Mouse (Mus musculus) heart, adult 8-10 months (tissue): ENCODE measurements around the gene En1. TPM values are rescaled to one million over a fixed set of nuclear protein-coding genes. Genes with fewer than 3 reads are reported as not detected.

Experiments
- DNase-seq: peaks from one replicate; pipeline ENCODE4 v3.0.0; 2022; ENCODE audit warnings: low spot score
- total RNA-seq, 4 experiments: library from RNA; stranded (reverse); gene quantifications; 2 replicates each; pipeline ENCODE4 v1.2.4; 2022

En1 gene
- not detected for total RNA-seq

DNA sequence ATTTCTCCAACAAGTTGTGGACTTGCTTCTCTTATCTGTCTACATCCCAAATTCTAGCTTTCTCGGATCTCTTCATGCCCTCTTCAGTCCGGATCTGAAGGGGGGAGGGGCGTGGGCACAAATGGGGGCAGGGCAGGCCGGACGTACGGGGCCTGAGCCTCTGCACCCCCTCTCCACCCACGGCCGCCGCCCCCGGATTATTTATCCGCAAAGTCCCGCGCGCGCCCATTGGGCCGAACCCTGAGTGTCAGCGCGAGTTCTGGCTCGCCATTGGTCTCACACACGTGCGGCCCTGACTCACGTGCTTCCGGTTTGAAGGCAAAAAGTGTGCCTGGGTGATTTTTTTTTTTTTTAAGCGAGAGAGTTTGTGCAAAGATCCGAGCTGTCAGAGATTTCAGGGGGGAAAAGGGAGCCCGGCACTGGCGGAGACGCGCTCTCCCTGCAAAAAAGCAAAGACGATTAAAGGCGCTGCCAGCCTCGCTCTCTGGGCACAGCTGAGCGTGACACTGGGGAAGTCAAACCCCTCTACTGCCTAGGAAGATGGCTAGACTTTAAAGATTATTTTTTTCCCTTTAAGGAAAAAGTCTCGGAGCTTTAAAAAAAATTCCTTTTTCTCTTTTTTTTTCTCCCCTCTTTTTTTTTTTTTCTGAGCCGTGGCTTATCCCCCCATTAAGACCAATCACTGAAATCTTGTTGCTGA is at the start of gene En1:
En1 (plus strand) TSS at position 388 of the 700 bp plus-strand sequence.
- no peak for DNase-seq

DNA sequence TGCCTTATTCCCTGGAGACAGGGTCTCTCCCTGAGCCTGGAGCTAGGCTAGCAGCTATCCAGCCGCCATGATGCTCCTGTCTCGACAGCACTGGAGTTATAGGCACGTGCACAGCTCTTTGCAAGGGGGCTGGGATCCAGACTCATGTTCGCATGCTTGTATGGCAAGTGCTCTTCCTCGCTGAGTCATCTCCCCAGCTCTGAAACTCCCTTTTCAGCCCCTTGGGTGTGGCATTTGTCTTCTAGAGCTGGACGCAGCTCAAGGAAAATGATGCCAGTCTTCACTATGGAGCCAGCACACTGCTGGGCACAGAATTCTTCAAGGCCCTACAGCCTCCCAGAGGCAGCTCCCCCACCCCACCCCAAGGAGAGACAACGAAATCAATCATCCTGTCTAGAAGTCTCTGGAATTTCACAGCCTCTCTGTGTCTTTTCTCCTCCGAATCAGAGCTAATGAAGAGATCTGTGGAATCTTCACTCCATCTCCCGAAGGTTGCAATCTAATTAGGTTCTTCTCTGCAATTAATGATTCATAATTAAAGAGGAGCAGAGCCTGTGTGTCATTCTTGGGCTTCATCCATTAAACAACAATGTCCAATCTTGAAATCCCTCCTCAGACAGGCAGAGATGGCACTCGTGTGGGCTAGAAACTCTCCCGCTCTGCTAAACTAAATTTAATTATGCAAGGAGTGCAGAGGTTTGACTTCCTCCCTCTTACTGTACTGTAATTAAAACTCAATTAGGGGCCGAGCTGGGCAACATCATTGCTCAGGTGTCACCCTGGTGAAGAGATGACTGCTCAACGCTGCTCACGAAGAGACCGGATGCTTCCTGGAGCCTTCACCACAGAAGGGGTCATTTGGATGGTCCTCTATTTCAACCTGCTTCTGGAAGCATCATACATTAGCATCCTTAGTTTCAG is 45.0 kb upstream of the En1 start:
- DNase-seq: no peak

DNA sequence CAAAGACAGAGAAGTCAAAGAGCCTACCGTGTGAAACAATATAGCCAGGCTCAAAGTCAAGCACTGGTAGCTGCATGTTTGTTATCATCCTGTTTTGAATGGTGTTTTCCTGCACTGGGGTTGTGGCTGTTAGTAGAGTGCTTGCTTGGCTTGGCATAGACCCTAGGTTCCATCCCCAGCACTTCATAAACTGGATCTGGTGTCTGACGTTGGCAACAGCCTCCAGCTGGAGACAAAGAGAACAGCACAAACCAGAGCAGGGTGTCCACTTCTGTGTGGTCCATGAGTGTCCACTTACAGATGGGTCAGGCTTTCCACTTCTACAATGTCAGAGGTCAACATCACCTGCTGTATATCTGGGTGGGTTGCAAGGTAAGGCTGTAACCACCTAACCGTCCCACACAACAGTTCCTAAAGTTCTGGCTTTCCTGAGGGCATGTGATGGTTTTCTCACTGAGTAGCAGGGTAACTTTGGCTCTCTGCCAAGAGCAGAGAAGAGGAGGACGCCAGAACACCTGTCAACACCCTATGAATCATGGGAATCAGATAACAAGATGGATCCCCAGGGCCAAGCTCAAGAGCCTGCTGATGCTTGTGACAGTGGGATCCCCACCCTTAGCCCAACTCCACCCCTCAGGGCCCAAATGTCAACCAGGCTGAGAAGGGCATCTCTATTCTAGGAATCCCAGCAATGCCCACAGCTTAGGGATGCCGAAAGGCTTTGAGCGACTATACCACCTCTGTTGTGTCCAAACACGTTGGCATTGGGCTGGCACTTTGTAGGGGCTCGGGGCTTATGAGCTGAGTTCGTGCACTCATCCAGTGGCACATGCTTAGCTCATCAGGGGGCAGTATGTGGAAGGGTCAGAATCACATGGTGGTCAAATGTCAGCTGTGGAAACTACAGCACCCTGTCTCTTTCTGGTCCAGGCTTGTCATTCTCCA is 43.6 kb upstream of the En1 start:
- no peak for DNase-seq

DNA sequence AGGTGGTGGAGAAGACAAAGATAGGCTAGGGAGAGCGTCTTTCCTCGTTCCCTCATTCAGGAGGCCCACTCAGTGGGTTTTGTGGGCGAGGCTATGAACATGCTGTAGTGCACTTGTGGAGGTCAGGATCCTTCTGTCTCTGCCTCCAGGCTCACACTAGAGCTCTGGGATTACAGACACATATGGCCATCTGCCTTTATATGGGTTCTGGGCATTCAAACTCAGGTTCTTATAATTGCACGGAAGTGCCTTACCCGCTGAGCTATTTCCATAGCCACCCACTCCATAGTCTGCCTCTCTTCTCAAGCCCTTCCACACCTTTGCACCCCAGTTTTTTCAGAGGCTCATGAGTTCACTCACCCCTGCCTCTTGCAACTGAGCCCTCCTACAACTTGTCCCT is 42.3 kb upstream of the En1 start:
- DNase-seq: no peak

DNA sequence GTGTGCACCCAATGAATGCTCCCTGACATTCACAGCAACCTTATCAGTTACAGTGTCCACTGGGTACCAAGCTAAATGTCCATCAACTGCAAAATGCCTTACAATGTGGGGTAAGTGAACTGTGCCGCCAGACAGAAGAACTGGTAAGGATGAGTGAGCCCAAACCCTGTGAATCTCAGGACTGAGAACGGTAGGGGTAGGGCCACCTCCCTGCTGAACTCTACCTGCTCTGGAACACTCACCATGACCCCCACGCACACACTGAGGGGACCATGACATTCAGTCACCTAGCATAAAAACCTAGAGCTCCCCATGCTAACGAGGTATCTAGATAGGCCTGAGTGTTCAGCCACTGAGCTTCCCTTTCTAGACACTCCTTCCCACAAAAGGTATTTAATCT is 20.9 kb upstream of the En1 start:
- no peak for DNase-seq

DNA sequence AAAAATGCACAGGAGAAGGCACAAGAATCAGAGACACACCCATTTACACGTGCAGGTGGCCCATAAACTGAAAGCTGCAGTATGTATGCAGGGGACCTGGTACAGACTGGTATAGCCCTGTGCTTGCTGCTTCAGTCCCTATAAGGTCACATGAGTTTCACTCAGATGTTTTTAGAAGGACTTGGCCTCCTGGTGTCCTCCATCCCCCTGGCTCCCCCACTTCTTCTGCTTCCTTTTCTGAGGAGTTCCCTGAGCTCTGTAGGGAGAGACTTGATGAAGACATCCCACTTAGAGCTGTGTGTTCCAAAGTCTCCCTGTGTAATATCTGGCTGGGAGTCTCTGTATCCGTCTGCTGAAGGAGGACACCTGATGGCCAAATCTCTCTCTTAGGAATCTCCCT is 16.7 kb upstream of the En1 start:
- no peak for DNase-seq

DNA sequence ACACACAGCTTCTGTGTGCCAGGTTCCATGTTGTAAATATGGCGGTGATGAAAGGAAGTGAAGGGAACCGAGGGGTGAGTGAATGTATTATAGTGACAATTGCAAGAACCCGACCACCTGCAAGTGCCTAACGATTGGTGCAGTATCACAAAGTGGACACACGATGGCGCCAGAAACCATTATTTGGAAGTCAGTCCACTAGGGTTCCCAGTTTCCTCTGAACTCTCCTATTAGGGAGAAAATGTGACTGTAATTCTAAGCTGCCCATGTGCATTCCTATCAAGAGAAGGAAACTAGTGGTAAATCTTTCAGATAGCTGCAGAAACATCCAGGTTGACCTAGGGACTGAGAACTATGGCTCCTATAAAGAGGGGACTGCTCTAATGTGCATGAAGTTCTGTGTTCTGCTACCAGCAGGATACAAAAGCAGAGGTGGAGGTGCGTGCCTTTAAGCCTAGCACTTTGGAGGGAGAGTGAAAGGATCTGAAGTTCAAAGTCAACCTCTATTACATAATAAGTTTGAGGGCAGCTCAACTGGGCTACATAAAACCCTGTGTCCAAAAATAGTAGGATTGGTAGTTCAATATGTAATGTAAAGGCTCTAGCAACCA is 15.6 kb upstream of the En1 start:
- peak; percentile 54 for DNase-seq

DNA sequence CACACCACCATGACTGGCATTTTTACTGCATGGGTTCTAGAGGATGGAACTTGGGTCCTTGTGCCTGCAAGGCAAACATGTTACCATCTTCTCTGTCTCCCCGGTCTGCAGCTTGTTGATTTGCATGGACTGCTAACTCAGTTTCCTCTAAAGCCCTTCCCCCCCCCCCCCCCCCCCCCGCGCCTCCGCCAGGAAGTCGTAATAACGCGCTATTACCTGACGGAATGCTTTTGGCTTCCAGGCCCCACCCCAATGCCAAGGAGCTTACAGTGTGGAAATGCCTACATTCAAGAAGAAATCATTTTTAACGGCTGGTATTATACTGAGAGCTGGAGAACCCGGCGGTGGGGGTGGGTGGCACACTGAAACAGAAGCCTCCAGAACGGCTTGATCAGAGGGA is 14.8 kb upstream of the En1 start:
- no peak for DNase-seq

DNA sequence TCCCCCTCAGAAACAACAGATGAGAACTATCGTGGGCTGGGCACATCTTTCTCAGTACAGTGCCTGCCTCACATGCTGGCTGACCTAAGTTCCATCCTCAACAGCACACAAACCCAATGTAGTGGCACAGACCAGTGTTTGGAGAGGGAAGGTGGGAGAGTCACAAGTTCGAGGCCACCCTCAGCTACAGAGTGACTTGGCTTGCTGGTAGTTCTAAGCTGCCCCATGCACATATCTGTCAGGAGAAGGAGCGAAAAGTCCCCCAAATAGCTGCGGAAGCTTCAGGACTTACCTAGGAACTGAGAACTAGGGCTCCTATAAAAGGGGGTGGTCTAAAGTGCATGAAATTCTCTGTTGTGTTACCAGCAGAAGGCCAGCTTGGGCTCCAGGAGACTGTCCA is 14.3 kb upstream of the En1 start:
- no peak for DNase-seq

DNA sequence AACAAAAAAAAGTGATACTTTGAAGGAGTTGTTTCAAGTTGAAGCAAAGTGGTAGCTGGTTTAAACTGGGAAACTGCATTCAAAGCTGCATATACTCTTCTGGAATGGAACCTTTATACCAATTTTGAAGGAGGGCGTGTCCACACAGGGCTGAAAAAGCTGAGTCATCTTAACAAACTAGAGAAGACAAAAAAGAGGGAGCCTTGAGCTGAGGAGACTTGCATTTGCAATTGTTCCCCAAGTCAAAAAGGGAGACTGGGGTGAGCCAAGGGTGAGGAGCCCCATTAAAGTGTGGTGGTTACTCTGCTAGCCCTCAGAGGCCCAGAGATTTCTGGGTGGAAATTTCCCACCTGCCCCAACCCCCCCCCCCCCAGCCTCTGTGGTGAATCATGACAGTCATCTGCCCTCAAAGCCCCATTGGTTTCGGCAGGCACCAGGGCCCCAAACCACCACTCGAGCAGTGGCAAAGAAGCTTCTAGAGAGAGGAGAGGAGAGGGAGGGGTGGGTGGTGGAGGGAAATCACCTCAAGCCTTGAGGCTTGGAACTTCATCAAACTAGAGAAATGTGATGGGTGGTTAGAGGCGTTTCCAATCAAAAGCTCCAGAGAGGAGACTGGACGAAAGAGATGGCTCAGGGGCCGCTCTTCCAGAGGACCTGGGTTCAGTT is 13.7 kb upstream of the En1 start:
- DNase-seq: no peak

DNA sequence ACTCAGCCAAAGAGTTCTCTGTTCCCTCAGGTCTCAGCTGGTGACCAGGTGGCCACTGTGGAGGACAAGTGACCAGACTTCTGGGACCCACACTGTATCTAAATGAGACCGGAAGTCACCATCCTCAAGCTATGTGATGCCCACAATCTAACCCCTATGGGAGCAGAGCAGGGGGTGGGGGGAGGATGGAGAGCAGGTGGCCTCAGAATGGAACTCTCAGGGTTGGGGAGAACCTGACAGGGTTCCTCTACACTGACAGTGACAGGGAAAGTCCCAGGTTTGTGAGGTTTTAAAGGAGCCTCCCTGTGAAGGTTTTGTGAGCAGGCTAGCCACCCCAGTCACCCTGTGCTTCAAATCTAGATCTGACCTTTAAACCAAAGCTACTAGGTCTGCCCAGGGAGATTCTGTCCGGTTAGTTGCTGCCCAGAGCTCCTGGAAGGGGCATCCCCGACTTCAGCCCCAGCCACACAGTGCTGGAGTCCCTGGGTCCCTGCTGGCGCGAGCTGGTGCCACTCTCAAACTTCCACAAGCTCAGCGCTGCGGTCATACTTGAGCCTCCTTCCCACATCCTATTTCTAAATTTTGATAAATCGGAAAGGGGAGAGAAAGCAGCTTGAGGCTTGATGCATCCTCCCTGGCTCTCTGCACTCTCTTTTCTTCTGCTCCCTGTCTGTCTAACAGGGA is 8.8 kb upstream of the En1 start:
- DNase-seq: no peak

DNA sequence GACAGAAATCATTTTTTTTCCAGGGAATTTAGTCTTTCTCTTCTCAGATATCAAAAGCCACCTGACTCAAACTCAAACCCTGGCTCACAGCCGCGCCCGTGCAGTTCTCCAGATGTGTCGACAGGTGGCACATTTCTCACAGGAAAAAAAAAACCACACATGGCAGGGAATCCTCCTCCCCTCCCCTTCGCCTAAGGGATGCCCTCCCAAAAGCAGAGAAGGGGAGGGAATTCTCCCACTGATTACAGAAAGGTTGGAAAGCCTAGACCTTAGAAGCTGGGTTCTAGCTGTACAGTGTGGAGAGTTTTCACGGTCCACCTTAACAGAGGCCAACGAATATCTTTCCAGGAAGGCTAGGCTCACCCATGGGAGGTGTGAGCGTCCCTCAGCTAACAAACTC is 7.6 kb upstream of the En1 start:
- no peak for DNase-seq

DNA sequence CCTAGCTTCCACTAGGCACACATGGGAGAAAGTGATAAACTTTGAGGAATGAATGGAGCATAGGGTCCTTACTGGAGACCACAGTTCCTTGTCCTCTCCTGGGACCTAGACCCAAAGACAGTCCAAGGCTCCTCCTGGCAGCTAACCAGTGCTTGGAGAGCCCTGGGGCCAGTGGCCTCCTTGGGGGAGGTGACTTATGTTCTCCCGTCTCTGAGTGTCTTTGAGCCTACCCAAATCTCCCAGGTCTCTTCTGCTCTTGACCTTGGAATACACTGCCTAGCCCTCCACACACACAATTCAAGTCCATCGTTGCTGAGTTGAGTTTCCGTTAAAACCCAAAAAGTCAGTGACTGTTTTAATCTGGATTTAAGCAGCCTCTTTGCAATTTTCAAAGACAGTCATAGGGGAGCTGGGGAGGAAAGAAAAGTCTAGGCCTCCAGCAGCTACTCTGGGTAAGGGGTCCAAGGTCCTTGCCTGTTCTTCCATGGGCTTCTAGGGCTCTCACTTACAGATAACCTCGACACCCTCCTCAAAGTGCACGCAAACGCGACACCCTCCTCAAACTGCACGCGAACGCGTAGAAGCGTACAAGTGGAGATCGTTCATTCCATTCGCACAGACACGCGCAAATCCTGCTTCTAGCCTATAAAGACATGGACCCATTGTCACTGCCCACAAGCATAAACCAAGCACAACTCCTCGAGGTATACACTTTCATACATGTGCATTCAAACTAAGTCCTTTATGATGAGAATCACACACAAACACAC is 6.6 kb upstream of the En1 start:
- no peak for DNase-seq

DNA sequence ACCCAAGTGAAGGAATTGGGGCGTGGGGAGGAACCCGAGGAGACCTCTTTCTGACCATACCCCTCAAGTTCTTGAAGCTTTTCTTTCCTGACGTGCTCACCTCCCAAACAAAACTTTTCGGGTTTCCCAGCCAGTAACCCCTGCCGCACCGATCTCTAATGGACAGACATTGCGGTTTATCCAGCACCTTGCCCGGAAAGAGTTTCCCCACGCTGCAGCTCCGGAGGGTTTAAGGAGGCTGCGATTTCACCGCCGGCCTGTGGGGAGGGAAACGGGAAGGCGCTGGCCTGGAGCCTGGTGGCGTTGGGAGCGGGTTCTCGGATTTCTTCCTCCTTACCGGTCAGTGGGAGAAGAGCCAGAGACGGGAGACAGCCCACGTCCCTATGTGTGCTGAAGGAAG is 5.9 kb upstream of the En1 start:
- no peak for DNase-seq

DNA sequence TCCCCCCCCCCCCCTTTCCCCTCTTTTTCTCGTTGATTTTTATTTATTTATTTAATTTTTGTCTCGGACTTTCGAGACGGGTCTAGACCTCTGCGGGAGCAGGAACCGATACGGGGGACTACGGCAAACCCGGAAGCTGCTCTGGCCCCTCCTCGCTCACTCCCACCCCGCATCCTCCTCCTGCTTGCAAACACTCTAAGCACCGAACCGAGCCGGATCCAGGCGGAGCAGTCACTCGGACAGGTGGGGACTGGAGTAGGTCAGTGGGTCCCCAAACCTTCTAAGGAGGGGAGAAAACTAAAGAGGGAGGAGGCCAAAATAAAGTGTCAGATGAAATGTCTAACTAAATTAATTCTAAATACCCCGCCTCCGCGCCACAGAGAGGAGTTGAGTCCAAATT is 5.4 kb upstream of the En1 start:
- no peak for DNase-seq

DNA sequence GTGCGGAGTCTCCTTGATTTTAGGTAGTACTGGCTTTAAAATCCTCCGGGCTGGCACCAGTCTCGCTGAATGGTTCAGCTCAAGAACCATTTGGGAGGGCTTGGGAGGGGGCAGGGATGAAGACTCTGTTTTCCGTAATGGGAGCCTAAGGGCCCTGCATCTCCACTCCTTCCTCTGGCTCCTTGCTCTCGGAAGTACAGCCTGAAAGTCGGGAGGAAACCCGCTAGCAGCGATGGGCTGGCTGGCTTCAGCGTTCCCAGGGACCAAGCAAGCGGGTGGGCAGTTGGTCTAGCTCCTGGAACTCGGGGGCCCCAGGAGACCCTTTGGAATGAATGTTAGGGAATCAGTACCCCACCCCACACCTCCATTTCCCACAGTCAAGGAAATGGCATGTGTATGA is 4.9 kb upstream of the En1 start:
- no peak for DNase-seq

DNA sequence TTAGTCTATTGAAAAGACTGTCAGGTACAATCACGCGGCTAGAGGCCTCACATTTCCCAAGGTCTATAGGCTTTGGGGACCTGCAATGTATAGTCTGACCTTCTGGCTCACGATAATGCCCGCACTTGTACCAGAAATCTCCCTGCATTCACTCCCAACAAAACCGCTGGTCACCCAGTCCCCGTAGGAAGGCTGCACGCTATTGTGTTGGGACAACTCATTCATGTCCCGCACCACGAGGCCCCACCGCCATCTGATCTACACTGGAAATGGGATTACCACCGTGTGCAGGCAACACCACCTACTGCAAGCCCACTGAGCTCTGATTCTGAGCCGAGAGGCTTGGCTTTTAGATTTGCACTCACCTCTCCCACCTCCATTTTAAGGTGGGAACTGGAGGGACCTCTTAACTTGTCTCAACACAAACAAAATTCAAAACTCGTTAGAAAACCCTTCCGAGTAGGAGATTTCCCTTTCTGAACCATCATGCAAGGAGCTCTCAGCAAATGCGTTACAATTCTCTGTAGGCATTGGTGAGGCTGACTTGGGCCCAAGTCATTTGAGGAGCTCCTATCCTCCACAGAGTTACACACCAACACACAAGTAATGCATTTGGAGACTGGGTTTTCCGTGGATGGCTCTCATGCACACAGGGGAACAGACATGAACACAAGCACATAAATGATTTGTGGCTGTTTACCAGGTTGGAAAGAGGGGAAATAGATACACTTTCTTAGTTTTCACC is 3.9 kb upstream of the En1 start:
- DNase-seq: no peak

DNA sequence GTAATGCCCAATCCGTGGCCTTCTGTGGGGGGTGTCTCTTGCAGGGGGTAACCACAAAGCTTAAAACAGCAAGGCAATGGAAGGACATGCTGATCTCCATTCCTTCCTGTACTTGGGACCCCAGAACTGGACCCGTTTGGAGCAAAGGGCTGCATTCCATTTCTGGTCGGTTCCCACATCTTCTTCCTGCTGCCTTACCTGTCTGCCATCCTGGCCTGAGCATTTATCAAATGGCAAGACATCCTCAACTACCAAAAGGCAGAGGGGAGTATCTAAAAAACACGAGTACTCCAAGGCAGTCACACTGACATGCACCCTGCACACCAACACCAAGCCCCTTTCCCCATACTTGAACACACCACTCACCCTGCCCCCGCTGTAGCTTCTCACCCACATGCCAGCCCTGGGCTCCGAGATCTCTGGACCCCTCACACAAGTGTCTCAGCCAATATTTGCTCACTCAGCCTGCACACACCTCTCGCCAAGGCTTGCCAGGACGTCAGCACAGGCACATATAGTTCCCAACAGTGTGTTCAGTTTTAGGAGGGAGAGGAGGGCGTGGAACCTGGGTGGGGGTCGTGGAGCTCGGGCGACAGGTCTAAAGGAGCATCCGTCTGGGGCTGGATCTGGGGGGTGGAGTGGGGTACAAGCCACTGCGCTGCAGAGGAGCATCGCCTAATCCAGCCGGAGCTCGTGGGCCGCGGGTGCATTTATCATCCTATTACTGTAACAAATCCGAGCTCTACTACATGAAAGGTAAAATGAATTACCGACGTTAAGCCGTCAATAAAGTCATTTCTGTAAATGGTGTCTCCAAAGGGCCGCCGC is 2.7 kb upstream of the En1 start:
- no peak for DNase-seq
